In the genomic region with DNA sequence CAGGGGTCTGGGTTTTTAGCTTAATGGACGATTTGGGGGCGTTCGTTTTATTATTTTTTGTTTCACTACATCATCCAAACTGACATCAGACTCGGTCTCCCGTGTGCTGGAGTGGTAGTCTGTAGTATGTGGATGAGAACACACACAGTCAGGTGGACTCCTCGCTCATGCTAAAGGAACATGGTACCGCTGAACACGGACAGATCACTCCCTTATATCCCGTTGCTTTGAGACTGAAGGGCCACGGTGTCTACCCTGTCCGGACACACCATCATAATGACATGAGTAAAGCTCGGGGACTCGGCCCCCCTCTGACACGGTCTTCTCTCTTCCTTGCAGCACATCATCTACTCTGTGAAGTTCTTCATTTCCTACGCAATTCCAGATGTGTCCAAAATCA, we compare ENCODE assay signal across 33 mouse cellular contexts.
"Had no signal": no experiment of that assay in that cellular context is flagged by ENCODE, and none has a peak within 500 bp of the region (broad histone marks: within the 10 kb centered on the region; RNA-seq: fewer than 3 reads in every experiment).

No protein-coding gene starts in this region.

- H3K27ac ChIP-seq: heart, embryonic 13.5 days; heart, embryonic 15.5 days; hindbrain, embryonic 10.5 days; hindbrain, embryonic 12.5 days; hindbrain, embryonic 13.5 days; hindbrain, embryonic 14.5 days; hindbrain, embryonic 15.5 days; hindbrain, postnatal 0 days; intestine, embryonic 15.5 days; kidney, embryonic 15.5 days; kidney, postnatal 0 days; layer of hippocampus, adult 2 months; left cerebral cortex, adult 2 months had no signal

- H3K4me2 ChIP-seq: heart, embryonic 11.5 days; heart, embryonic 12.5 days; heart, embryonic 13.5 days; heart, embryonic 15.5 days; hindbrain, embryonic 12.5 days; hindbrain, embryonic 13.5 days; hindbrain, embryonic 14.5 days; hindbrain, embryonic 15.5 days; intestine, embryonic 15.5 days; kidney, embryonic 15.5 days had no signal

- H3K36me3 ChIP-seq: hindbrain, embryonic 15.5 days had no signal

- ATAC-seq: hindbrain, embryonic 16.5 days; hindbrain, postnatal 0 days; inflammation-experienced regulatory T-cells, adult 6 months; intestine, embryonic 15.5 days; intestine, embryonic 16.5 days had no signal

- H3K4me1 ChIP-seq: heart, embryonic 15.5 days; hindbrain, embryonic 12.5 days; hindbrain, embryonic 15.5 days; intestine, embryonic 15.5 days had no signal

- H3K9ac ChIP-seq: heart, embryonic 12.5 days; heart, embryonic 13.5 days; heart, embryonic 15.5 days; hindbrain, embryonic 12.5 days; hindbrain, embryonic 13.5 days; hindbrain, embryonic 14.5 days; hindbrain, embryonic 15.5 days; intestine, embryonic 15.5 days; kidney, embryonic 15.5 days had no signal

- H3K27me3 ChIP-seq: heart, embryonic 12.5 days; heart, embryonic 13.5 days; heart, embryonic 15.5 days; hindbrain, embryonic 12.5 days; hindbrain, embryonic 13.5 days; hindbrain, embryonic 15.5 days; intestine, embryonic 15.5 days; kidney, embryonic 15.5 days had no signal

- DNase-seq: heart, postnatal 10 days; heart, postnatal 14 days; heart, postnatal 4 days; kidney, adult 11 months; kidney, adult 18-20 months; kidney, adult 2 months; kidney, adult 8-10 months; kidney, adult 9 months; kidney, postnatal 10 days; kidney, postnatal 14 days; kidney, postnatal 25 days; kidney, postnatal 36 days; kidney, postnatal 4 days; layer of hippocampus, adult 9-11 months; layer of hippocampus, postnatal 36 days had no signal

- H3K4me3 ChIP-seq: heart, embryonic 12.5 days; heart, embryonic 13.5 days; heart, embryonic 15.5 days; hindbrain, embryonic 10.5 days; hindbrain, embryonic 12.5 days; hindbrain, embryonic 13.5 days; hindbrain, embryonic 15.5 days; intestine, embryonic 15.5 days; kidney, embryonic 15.5 days; layer of hippocampus, adult 2 months; left cerebral cortex, adult 2 months had no signal

- H3K9me3 ChIP-seq: heart, embryonic 12.5 days; heart, embryonic 13.5 days; heart, embryonic 15.5 days; hindbrain, embryonic 10.5 days; hindbrain, embryonic 12.5 days; hindbrain, embryonic 13.5 days; hindbrain, embryonic 15.5 days; intestine, embryonic 15.5 days; kidney, embryonic 15.5 days had no signal
